Mouse (Mus musculus) lung, adult 2 months (tissue): ENCODE data around the gene Acvr2b.

Experiments
- CTCF ChIP-seq: fragments of 200-500 bp; IDR thresholded peaks from 2 replicates; pipeline ENCODE4 v1.5.1; 2011; ENCODE audit warnings: mild to moderate bottlenecking, low read length, control low read depth; ENCODE audit not compliant: insufficient read depth
- POLR2A ChIP-seq: fragments of 200-500 bp; IDR thresholded peaks from 2 replicates; pipeline ENCODE4 v1.6.1; 2011; ENCODE audit warnings: low read depth, mild to moderate bottlenecking, control low read depth, low read length, borderline replicate concordance; ENCODE audit errors: extremely low read depth

GRCm38 (mm10) chr9:119474717-119475611 lies 73.0 kb downstream of the Acvr2b start:
- TF ChIP-seq POLR2A (no peak), CTCF (no peak)
